Mouse (Mus musculus) midbrain, embryonic 15.5 days (tissue): Measurements from ENCODE around the gene Hyou1. TPM values are rescaled to one million over a fixed set of nuclear protein-coding genes. Genes with fewer than 3 reads are reported as not detected.

Experiments
- ATAC-seq: fragments of 200-750 bp; cut with Nextera tagmentation; replicated peaks from 2 replicates; pipeline ENCODE4 v1.8.0; 2017; ENCODE audit warnings: moderate TSS enrichment
- H3K27ac ChIP-seq: fragments of 300-500 bp; sonication (generic); 2 replicates; pipeline ENCODE4 v1.5.1; 2015; ENCODE audit warnings: mild to moderate bottlenecking, inconsistent platforms
- H3K27me3 ChIP-seq: fragments of 300-500 bp; sonication (generic); replicated peaks from 2 replicates; pipeline ENCODE4 v1.6.1; 2015; ENCODE audit warnings: inconsistent platforms
- H3K36me3 ChIP-seq: fragments of 300-500 bp; sonication (generic); replicated peaks from 2 replicates; pipeline ENCODE4 v1.6.1; 2015; ENCODE audit warnings: inconsistent platforms
- H3K4me1 ChIP-seq: fragments of 300-500 bp; sonication (generic); 2 replicates; pipeline ENCODE4 v1.6.1; 2015; ENCODE audit warnings: inconsistent platforms
- H3K4me2 ChIP-seq: fragments of 300-500 bp; sonication (generic); 2 replicates; pipeline ENCODE4 v1.6.1; 2015; ENCODE audit warnings: inconsistent platforms, mild to moderate bottlenecking, moderate library complexity
- H3K4me3 ChIP-seq: fragments of 300-500 bp; sonication (generic); 2 replicates; pipeline ENCODE4 v1.5.1; 2015; ENCODE audit warnings: mild to moderate bottlenecking, inconsistent platforms
- H3K9ac ChIP-seq: fragments of 300-500 bp; sonication (generic); 2 replicates; pipeline ENCODE4 v1.6.1; 2015; ENCODE audit warnings: mild to moderate bottlenecking, inconsistent platforms
- H3K9me3 ChIP-seq: fragments of 300-500 bp; sonication (generic); 2 replicates; pipeline ENCODE4 v1.6.1; 2016; ENCODE audit warnings: inconsistent platforms
- WGBS: fragments of 180-500 bp; shearing (Covaris S2); methylation state at CpG from one replicate; pipeline ENCODE4 v1.1.7; 2015; ENCODE audit warnings: mixed read lengths; 5-methylcytosine and 5-hydroxymethylcytosine counted together
- polyA plus RNA-seq: library from polyadenylated mRNA; unstranded; fragments of >200 nt; fragmentation: Nextera tagmentation; extraction: Ambion mirVana; gene quantifications from 2 replicates; pipeline ENCODE4 v1.2.1, GENCODE M21; 2015

The Hyou1 gene
- polyA plus RNA-seq, 1 experiment from 2014 or later: 29.7 TPM

- Histone ChIP-seq H3K4me3 (no peak overlapping the region), H3K9ac (no peak overlapping the region)
- 94% methylated on average over 5 of the region's 5 CpGs for WGBS
These were observed 37.8 kb upstream of the Hyou1 start for GRCm38 (mm10) chr9:44341487-44341886.

GRCm38 (mm10) chr9:44342173-44342572 lies 37.1 kb upstream of the Hyou1 start:
- Histone ChIP-seq H3K4me2 (no peak overlapping the region), H3K4me1 (peaks cover 14% of the 10 kb centered on the region), H3K9ac (no peak overlapping the region), H3K27me3 (no peaks in the 10 kb centered on the region), H3K9me3 (no peaks in the 10 kb centered on the region), H3K27ac (no peak overlapping the region), H3K36me3 (peaks cover 8% of the 10 kb centered on the region), H3K4me3 (no peak overlapping the region)
- no peak for ATAC-seq
- WGBS: 76% methylated on average over 3 of the region's 3 CpGs

More at GRCm38 (mm10) chr9:44341487-44341886, 37.8 kb upstream of the Hyou1 start:
- Histone ChIP-seq H3K9me3 (no peaks in the 10 kb centered on the region), H3K27me3 (no peaks in the 10 kb centered on the region), H3K4me1 (peaks cover 21% of the 10 kb centered on the region), H3K36me3 (0 out of 2 replicates have a peak, but pooled peaks cover 2% of the 10 kb centered on the region), H3K27ac (no peak overlapping the region), H3K4me2 (no peak overlapping the region)
- no peak for ATAC-seq

- Histone ChIP-seq H3K4me3 (no peak overlapping the region), H3K9me3 (no peaks in the 10 kb centered on the region), H3K4me2 (peak overlapping the region; percentile 66), H3K27ac (no peak overlapping the region), H3K36me3 (peaks cover 12% of the 10 kb centered on the region), H3K27me3 (no peaks in the 10 kb centered on the region), H3K4me1 (peaks cover 10% of the 10 kb centered on the region), H3K9ac (no peak overlapping the region)
- WGBS: 90% methylated on average over 1 of the region's 1 CpGs
- no peak for ATAC-seq
These were observed 36.7 kb upstream of the Hyou1 start for GRCm38 (mm10) chr9:44342605-44343004.

GRCm38 (mm10) chr9:44343290-44343689 lies 36.0 kb upstream of the Hyou1 start:
- Histone ChIP-seq H3K9me3 (no peaks in the 10 kb centered on the region), H3K4me2 (peak overlapping the region; percentile 66), H3K36me3 (peaks cover 19% of the 10 kb centered on the region), H3K27ac (peak overlapping the region; percentile 99), H3K4me1 (peaks cover 10% of the 10 kb centered on the region), H3K9ac (peak overlapping the region; percentile 83), H3K27me3 (no peaks in the 10 kb centered on the region), H3K4me3 (peak overlapping the region; percentile 86)
- 11% methylated on average over 6 of the region's 6 CpGs for WGBS
- ATAC-seq: peak; percentile 10

GRCm38 (mm10) chr9:44343781-44344421 lies 35.4 kb upstream of the Hyou1 start, which contains the start of gene Hmbs:
Hmbs (minus strand) TSS chr9:44344228.
- peak within 1 kb of the TSS; percentile 83 for H3K9ac ChIP-seq
- H3K36me3 ChIP-seq: peaks cover 25% of the 10 kb centered on the region
- H3K27me3 ChIP-seq: no peaks in the 10 kb centered on the region
- ATAC-seq: peak; percentile 96
- H3K4me3 ChIP-seq: peak within 1 kb of the TSS; percentile 86
- peaks cover 10% of the 10 kb centered on the region for H3K4me1 ChIP-seq
- WGBS: under 1% methylated on average over 39 of the region's 39 CpGs
- peak within 1 kb of the TSS; percentile 99 for H3K27ac ChIP-seq
- H3K9me3 ChIP-seq: no peaks in the 10 kb centered on the region
- H3K4me2 ChIP-seq: peak within 1 kb of the TSS; percentile 66

- H3K27me3 ChIP-seq: no peaks in the 10 kb centered on the region
- H3K9ac ChIP-seq: no peak overlapping the region
- H3K4me2 ChIP-seq: no peak overlapping the region
- H3K4me3 ChIP-seq: no peak overlapping the region
- H3K4me1 ChIP-seq: peaks cover 10% of the 10 kb centered on the region
- H3K36me3 ChIP-seq: peaks cover 39% of the 10 kb centered on the region
- 94% methylated on average over 5 of the region's 6 CpGs for WGBS
- no peak overlapping the region for H3K27ac ChIP-seq
- no peak for ATAC-seq
- no peaks in the 10 kb centered on the region for H3K9me3 ChIP-seq
These were observed 33.5 kb upstream of the Hyou1 start for GRCm38 (mm10) chr9:44345570-44346433.

GRCm38 (mm10) chr9:44347166-44347565 lies 32.1 kb upstream of the Hyou1 start:
- WGBS: 91% methylated on average over 9 of the region's 9 CpGs
- H3K27me3 ChIP-seq: no peaks in the 10 kb centered on the region

GRCm38 (mm10) chr9:44347621-44348020 lies 31.7 kb upstream of the Hyou1 start:
- 95% methylated on average over 4 of the region's 4 CpGs for WGBS

More at GRCm38 (mm10) chr9:44347166-44347565, 32.1 kb upstream of the Hyou1 start:
- no peak for ATAC-seq
- Histone ChIP-seq H3K4me1 (peaks cover 10% of the 10 kb centered on the region), H3K9ac (no peak overlapping the region), H3K36me3 (peaks cover 48% of the 10 kb centered on the region), H3K27ac (no peak overlapping the region), H3K4me3 (no peak overlapping the region), H3K9me3 (no peaks in the 10 kb centered on the region), H3K4me2 (no peak overlapping the region)

GRCm38 (mm10) chr9:44348546-44348945 lies 30.7 kb upstream of the Hyou1 start:
- no peak overlapping the region for H3K4me3 ChIP-seq
- WGBS: 97% methylated on average over 4 of the region's 4 CpGs
- H3K9me3 ChIP-seq: no peaks in the 10 kb centered on the region
- H3K36me3 ChIP-seq: peaks cover 62% of the 10 kb centered on the region
- no peak overlapping the region for H3K4me2 ChIP-seq
- ATAC-seq: no peak
- H3K9ac ChIP-seq: no peak overlapping the region
- no peaks in the 10 kb centered on the region for H3K4me1 ChIP-seq
- H3K27me3 ChIP-seq: no peaks in the 10 kb centered on the region
- H3K27ac ChIP-seq: no peak overlapping the region

More at GRCm38 (mm10) chr9:44347621-44348020, 31.7 kb upstream of the Hyou1 start:
- no peaks in the 10 kb centered on the region for H3K27me3 ChIP-seq
- no peak for ATAC-seq
- no peaks in the 10 kb centered on the region for H3K9me3 ChIP-seq
- H3K9ac ChIP-seq: no peak overlapping the region
- H3K27ac ChIP-seq: no peak overlapping the region
- H3K4me1 ChIP-seq: peaks cover 8% of the 10 kb centered on the region
- H3K4me3 ChIP-seq: no peak overlapping the region
- no peak overlapping the region for H3K4me2 ChIP-seq
- H3K36me3 ChIP-seq: peaks cover 53% of the 10 kb centered on the region

- no peak overlapping the region for H3K9ac ChIP-seq
- H3K27me3 ChIP-seq: no peaks in the 10 kb centered on the region
- WGBS: 93% methylated on average over 4 of the region's 4 CpGs
- no peak overlapping the region for H3K4me2 ChIP-seq
- H3K4me1 ChIP-seq: no peaks in the 10 kb centered on the region
- H3K27ac ChIP-seq: no peak overlapping the region
- no peaks in the 10 kb centered on the region for H3K9me3 ChIP-seq
- no peak for ATAC-seq
- no peak overlapping the region for H3K4me3 ChIP-seq
- H3K36me3 ChIP-seq: peaks cover 89% of the 10 kb centered on the region
These were observed 27.9 kb upstream of the Hyou1 start for GRCm38 (mm10) chr9:44351396-44351795.

GRCm38 (mm10) chr9:44352337-44352736 lies 27.0 kb upstream of the Hyou1 start:
- Histone ChIP-seq H3K4me3 (no peak overlapping the region), H3K27me3 (no peaks in the 10 kb centered on the region), H3K36me3 (peaks cover 87% of the 10 kb centered on the region), H3K27ac (no peak overlapping the region), H3K9ac (no peak overlapping the region), H3K4me2 (no peak overlapping the region), H3K9me3 (no peaks in the 10 kb centered on the region), H3K4me1 (peaks cover 2% of the 10 kb centered on the region; the same call in 1 of the 2 replicates)
- ATAC-seq: no peak
- 94% methylated on average over 10 of the region's 10 CpGs for WGBS

- ATAC-seq: no peak
- WGBS: 97% methylated on average over 6 of the region's 6 CpGs
- no peaks in the 10 kb centered on the region for H3K9me3 ChIP-seq
- no peaks in the 10 kb centered on the region for H3K27me3 ChIP-seq
- H3K36me3 ChIP-seq: peaks cover 82% of the 10 kb centered on the region
- H3K4me2 ChIP-seq: no peak overlapping the region
- no peak overlapping the region for H3K4me3 ChIP-seq
- H3K9ac ChIP-seq: no peak overlapping the region
- no peak overlapping the region for H3K27ac ChIP-seq
- peaks cover 2% of the 10 kb centered on the region; the same call in 1 of the 2 replicates for H3K4me1 ChIP-seq
These were observed 26.1 kb upstream of the Hyou1 start for GRCm38 (mm10) chr9:44353142-44353541.
